In genomic region chr4:155408695-155409057, GRCm38 (mm10) we compare ENCODE assay signal across 9 mouse cellular contexts. TPM values are rescaled to one million over a fixed set of nuclear protein-coding genes. Genes with fewer than 3 reads are reported as not detected.
DNase-seq lines count a peak whose midpoint lies in the region; ATAC-seq and TF ChIP-seq lines count a peak whose summit lies in the region.
"Had no signal": no experiment of that assay in that cellular context is flagged by ENCODE, and none has a peak within 500 bp of the region (broad histone marks: within the 10 kb centered on the region; RNA-seq: fewer than 3 reads in every experiment).

No protein-coding gene starts in this region.

- WGBS in heart, embryonic 11.5 days (ENCODE audit: insufficient replicate concordance), result 2% methylated on average over 8 of the region's 8 CpGs
- WGBS in forebrain, embryonic 13.5 days, result 1% methylated on average over 8 of the region's 8 CpGs
- 5% methylated on average over 8 of the region's 8 CpGs for WGBS in liver, embryonic 13.5 days (ENCODE audit: insufficient replicate concordance)

- peak overlapping the region; percentile 41 for H3K4me3 ChIP-seq in heart, embryonic 11.5 days (ENCODE audit: low read depth, low read length)
- peak overlapping the region; percentile 14 for H3K4me3 ChIP-seq in C2C12 (ENCODE audit: insufficient read depth, poor library complexity, severe bottlenecking)
- H3K4me3 ChIP-seq in forebrain, embryonic 13.5 days, result peak overlapping the region; percentile 50
- peak overlapping the region; percentile 37; the same call in 1 of the 2 replicates for H3K4me3 ChIP-seq in liver, embryonic 13.5 days (replicated peaks)

- H3K79me2 ChIP-seq in C2C12 (ENCODE audit: control insufficient read depth, insufficient read depth), result no peaks in the 10 kb centered on the region

- H3K4me1 ChIP-seq in heart, embryonic 11.5 days (ENCODE audit: control insufficient read depth, insufficient read depth, low read length), result 0 out of 2 replicates have a peak, but pooled peaks cover 4% of the 10 kb centered on the region
- peaks cover 11% of the 10 kb centered on the region for H3K4me1 ChIP-seq in forebrain, embryonic 13.5 days
- H3K4me1 ChIP-seq in liver, embryonic 13.5 days (replicated peaks), result peaks cover 3% of the 10 kb centered on the region; the same call in 1 of the 2 replicates

- DNase-seq in heart, postnatal 10 days, result no peak
- DNase-seq in liver, embryonic 13.5 days, result no peak
- no peak for DNase-seq in right cerebral cortex, postnatal 25 days
- no peak for DNase-seq in thymus, postnatal 36 days
- DNase-seq in ovary, postnatal 14 days (ENCODE audit: low spot score), result no peak

- no peaks in the 10 kb centered on the region for H3K9me3 ChIP-seq in heart, embryonic 11.5 days (replicated peaks; ENCODE audit: control insufficient read depth, low read length)
- no peaks in the 10 kb centered on the region for H3K9me3 ChIP-seq in forebrain, embryonic 13.5 days (replicated peaks)
- H3K9me3 ChIP-seq in liver, embryonic 13.5 days (replicated peaks), result no peaks in the 10 kb centered on the region

- ATAC-seq in heart, embryonic 11.5 days (replicated peaks; ENCODE audit: insufficient number of reproducible peaks, low FRiP score, low TSS enrichment), result no peak
- peak; percentile 48 for ATAC-seq in forebrain, embryonic 13.5 days
- no peak for ATAC-seq in liver, embryonic 13.5 days (ENCODE audit: low read depth)

- no peak overlapping the region for H3K9ac ChIP-seq in heart, embryonic 11.5 days (ENCODE audit: low read depth, low read length)
- peak overlapping the region; percentile 58 for H3K9ac ChIP-seq in forebrain, embryonic 13.5 days
- no peak overlapping the region for H3K9ac ChIP-seq in liver, embryonic 13.5 days

- no peaks in the 10 kb centered on the region for H3K27me3 ChIP-seq in heart, embryonic 11.5 days (ENCODE audit: control insufficient read depth, insufficient read depth, low read length)
- H3K27me3 ChIP-seq in C2C12 (ENCODE audit: control insufficient read depth, insufficient read depth, insufficient read length), result peaks cover 5% of the 10 kb centered on the region
- H3K27me3 ChIP-seq in forebrain, embryonic 13.5 days, result no peaks in the 10 kb centered on the region; the same call in 1 of the 2 replicates
- H3K27me3 ChIP-seq in liver, embryonic 13.5 days, result peaks cover 22% of the 10 kb centered on the region

- H3K4me2 ChIP-seq in heart, embryonic 11.5 days, result peak overlapping the region; percentile 69
- peak overlapping the region; percentile 79 for H3K4me2 ChIP-seq in forebrain, embryonic 13.5 days
- peak overlapping the region; percentile 53 for H3K4me2 ChIP-seq in liver, embryonic 13.5 days

- peak overlapping the region; percentile 20 for H3ac ChIP-seq in C2C12 (ENCODE audit: control insufficient read depth, insufficient read length, low read depth)

- intact Hi-C loops in heart, postnatal 10 days (cut with DNase I), result loop anchor here (5.0 kb wide), 1 partner anchor 86 kb away; no protein-coding TSS in a partner anchor

- H3K36me3 ChIP-seq in heart, embryonic 11.5 days (ENCODE audit: control insufficient read depth, insufficient read depth, low read length), result no peaks in the 10 kb centered on the region
- H3K36me3 ChIP-seq in C2C12 (ENCODE audit: control insufficient read depth, insufficient read depth), result no peaks in the 10 kb centered on the region
- H3K36me3 ChIP-seq in forebrain, embryonic 13.5 days (ENCODE audit: poor library complexity, severe bottlenecking), result no peaks in the 10 kb centered on the region
- no peaks in the 10 kb centered on the region for H3K36me3 ChIP-seq in liver, embryonic 13.5 days

- no peaks in the 10 kb centered on the region for H3K79me3 ChIP-seq in C2C12 (ENCODE audit: low read depth)

- H3K27ac ChIP-seq in heart, embryonic 11.5 days (ENCODE audit: low read depth, low read length), result no peak overlapping the region
- no peak overlapping the region for H3K27ac ChIP-seq in forebrain, embryonic 13.5 days
- no peak overlapping the region for H3K27ac ChIP-seq in liver, embryonic 13.5 days

- TF ChIP-seq CTCF in C2C12 (IDR thresholded peaks at IDR 0.05; ENCODE audit: control insufficient read depth, insufficient read depth, insufficient read length), result no peak

TF ChIP-seq in C2C12, 6 proteins besides CTCF, POLR2A, EP300 and RAD21:
- TF ChIP-seq MAX (IDR thresholded peaks at IDR 0.05) (no peak), USF1 (IDR thresholded peaks at IDR 0.05; ENCODE audit: low read depth) (no peak), MYOG (IDR thresholded peaks at IDR 0.05; ENCODE audit: control insufficient read depth, extremely low read depth, insufficient read length) (no peak), CEBPB (IDR thresholded peaks at IDR 0.05; ENCODE audit: low read depth) (no peak), FOSL1 (IDR thresholded peaks at IDR 0.05; ENCODE audit: insufficient read depth, low read length, poor library complexity, severe bottlenecking) (no peak), MYOD1 (IDR thresholded peaks at IDR 0.05; ENCODE audit: control insufficient read depth, insufficient read length, low read depth) (no peak)

RNA-seq across cellular contexts. Expression of gene Cfap74, which starts 0.3 kb away (rescaled TPM):
- 1.6 and 1.8 TPM in 2 replicates for polyA plus RNA-seq in heart, embryonic 11.5 days (2014; fragmentation: Nextera tagmentation; extraction: Ambion mirVana)
- under 1 TPM; 0.30 to 0.34 TPM for total RNA-seq in heart, postnatal 10 days (2021)
- 0.90 TPM for polyA plus RNA-seq in C2C12 (2012; fragmentation: generic; extraction: Trizol)
- polyA plus RNA-seq in forebrain, embryonic 13.5 days (2015; fragmentation: Nextera tagmentation; extraction: Ambion mirVana), result 4.3 and 4.9 TPM in 2 replicates
- 0.09 and 0.13 TPM in 2 replicates for polyA plus RNA-seq in liver, embryonic 13.5 days (2015; fragmentation: Nextera tagmentation; extraction: Ambion mirVana)

RNA-seq across cellular contexts. Expression of gene Gabrd, which starts 10.8 kb away (rescaled TPM):
- 0.14 and 0.16 TPM in 2 replicates for polyA plus RNA-seq in heart, embryonic 11.5 days (2014; fragmentation: Nextera tagmentation; extraction: Ambion mirVana)
- not detected for total RNA-seq in heart, postnatal 10 days (2021)
- polyA plus RNA-seq in C2C12 (2012; fragmentation: generic; extraction: Trizol), result not detected
- 0.31 and 0.35 TPM in 2 replicates for polyA plus RNA-seq in forebrain, embryonic 13.5 days (2015; fragmentation: Nextera tagmentation; extraction: Ambion mirVana)
- not detected in 2 replicates for polyA plus RNA-seq in liver, embryonic 13.5 days (2015; fragmentation: Nextera tagmentation; extraction: Ambion mirVana)
- total RNA-seq: megakaryocyte progenitor cell, adult 5-6 weeks had no signal

RNA-seq across cellular contexts. Expression of gene Prkcz, which starts 47.5 kb away (rescaled TPM):
- 6.8 and 8.2 TPM in 2 replicates for polyA plus RNA-seq in heart, embryonic 11.5 days (2014; fragmentation: Nextera tagmentation; extraction: Ambion mirVana)
- total RNA-seq in heart, postnatal 10 days (2021), result 1 to 10 TPM; 1.7 to 2.3 TPM
- 0.06 TPM for polyA plus RNA-seq in C2C12 (2012; fragmentation: generic; extraction: Trizol)
- 33.2 and 42.1 TPM in 2 replicates for polyA plus RNA-seq in forebrain, embryonic 13.5 days (2015; fragmentation: Nextera tagmentation; extraction: Ambion mirVana)
- 1.9 and 2.2 TPM in 2 replicates for polyA plus RNA-seq in liver, embryonic 13.5 days (2015; fragmentation: Nextera tagmentation; extraction: Ambion mirVana)
- total RNA-seq: megakaryocyte progenitor cell, adult 5-6 weeks had no signal
